Mouse (Mus musculus) cerebellum, adult 2 months (tissue): ENCODE results near the gene Prcc.

Experiments used
- CTCF ChIP-seq: fragments of 200-500 bp; IDR thresholded peaks from 2 replicates; pipeline ENCODE4 v1.5.1; 2011; ENCODE audit warnings: low read depth, mild to moderate bottlenecking, control low read depth, low read length, moderate library complexity, borderline replicate concordance; ENCODE audit not compliant: insufficient read depth
- POLR2A ChIP-seq: fragments of 200-500 bp; IDR thresholded peaks from 2 replicates; pipeline ENCODE4 v1.6.1; 2011; ENCODE audit warnings: low read length, control low read depth, borderline replicate concordance; ENCODE audit not compliant: insufficient read depth

GRCm38 (mm10) chr3:87909874-87910273 lies 24.5 kb upstream of the Prcc start:
- TF ChIP-seq CTCF (no peak), POLR2A (no peak)
